Mouse (Mus musculus) embryonic facial prominence, embryonic 10.5 days (tissue): ENCODE data around the gene Smad1. TPM values are rescaled to one million over a fixed set of nuclear protein-coding genes. Genes with fewer than 3 reads are reported as not detected.
A peak's percentile ranks its signal among the peaks of the same experiment; 100 is the strongest.

ENCODE experiments used
- DNase-seq: peaks from one replicate; pipeline ENCODE4 v3.0.0-alpha.2; 2017; ENCODE audit warnings: low spot score
- H3K27ac ChIP-seq: fragments of 300-500 bp; sonication (generic); replicated peaks from 2 replicates; pipeline ENCODE4 v1.5.1; 2016; ENCODE audit warnings: mild to moderate bottlenecking
- H3K27me3 ChIP-seq: fragments of 300-500 bp; sonication (generic); replicated peaks from 2 replicates; pipeline ENCODE4 v1.6.1; 2016; ENCODE audit warnings: low read depth, mild to moderate bottlenecking; ENCODE audit not compliant: poor library complexity, severe bottlenecking
- H3K36me3 ChIP-seq: fragments of 300-500 bp; sonication (generic); replicated peaks from 2 replicates; pipeline ENCODE4 v1.6.1; 2016; ENCODE audit warnings: mild to moderate bottlenecking, moderate library complexity
- H3K4me1 ChIP-seq: fragments of 300-500 bp; sonication (generic); 2 replicates; pipeline ENCODE4 v1.6.1; 2016
- H3K4me3 ChIP-seq: fragments of 300-500 bp; sonication (generic); 2 replicates; pipeline ENCODE4 v1.5.1; 2016; ENCODE audit warnings: mild to moderate bottlenecking, moderate library complexity
- H3K9me3 ChIP-seq: fragments of 300-500 bp; sonication (generic); 2 replicates; pipeline ENCODE4 v1.6.1; 2016; ENCODE audit warnings: mild to moderate bottlenecking
- WGBS: fragments of 180-500 bp; shearing (Covaris S2); methylation state at CpG from one replicate; pipeline ENCODE4 v1.1.7; 2016; 5-methylcytosine and 5-hydroxymethylcytosine counted together
- polyA plus RNA-seq: library from polyadenylated mRNA; unstranded; fragments of >200 nt; fragmentation: Nextera tagmentation; extraction: Ambion mirVana; gene quantifications from 2 replicates; pipeline ENCODE4 v1.2.1, GENCODE M21; 2016

Smad1 gene
- polyA plus RNA-seq, 1 experiment from 2014 or later = 42.8 TPM

DNA sequence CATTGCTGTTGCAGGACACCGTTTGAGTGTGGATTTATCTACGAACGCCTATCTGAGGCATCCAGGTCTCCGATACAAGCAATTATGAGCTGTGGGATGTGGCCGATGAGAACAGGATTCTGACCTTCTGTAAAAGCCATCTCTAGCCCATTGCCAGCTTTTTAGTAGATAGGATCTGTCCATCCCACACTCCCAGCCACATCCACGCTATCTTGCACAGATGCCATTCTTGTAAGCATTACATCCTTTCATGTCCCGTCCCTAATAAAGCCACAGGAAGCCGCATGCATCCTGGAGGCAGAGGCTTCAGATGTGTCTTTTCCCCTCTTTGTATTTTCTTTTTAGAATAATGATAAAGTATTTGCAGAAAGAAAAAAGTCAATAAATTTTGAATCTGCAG is 58.1 kb downstream of the Smad1 start:
- H3K4me1 ChIP-seq = no peaks in the 10 kb centered on the region
- DNase-seq = no peak
- H3K4me3 ChIP-seq = no peak overlapping the region
- H3K9me3 ChIP-seq = no peaks in the 10 kb centered on the region
- H3K36me3 ChIP-seq = peaks cover 86% of the 10 kb centered on the region
- H3K27me3 ChIP-seq = no peaks in the 10 kb centered on the region
- WGBS = 93% methylated on average over 8 of the region's 8 CpGs
- H3K27ac ChIP-seq = no peak overlapping the region

DNA sequence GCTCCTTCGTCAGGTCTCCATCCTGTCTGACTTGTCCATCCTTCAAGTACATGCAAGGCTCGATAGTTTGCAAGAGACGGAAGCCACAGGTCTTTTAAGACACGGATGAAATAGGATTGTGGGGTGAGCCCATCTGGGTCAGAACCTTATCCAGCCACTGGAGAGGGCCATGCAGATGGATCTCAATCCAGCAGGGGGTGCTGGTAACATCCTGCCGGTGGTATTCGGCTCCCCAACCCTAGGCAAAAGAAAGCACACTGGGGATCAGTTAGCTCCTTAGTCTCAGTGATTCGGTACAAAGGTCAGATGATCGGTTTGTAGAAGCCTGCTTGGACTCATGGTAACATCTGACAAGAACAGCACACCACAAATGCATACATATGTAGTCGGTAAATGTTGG is 59.8 kb downstream of the Smad1 start:
- no peaks in the 10 kb centered on the region for H3K9me3 ChIP-seq
- no peak overlapping the region for H3K4me3 ChIP-seq
- H3K36me3 ChIP-seq = peaks cover 84% of the 10 kb centered on the region
- no peaks in the 10 kb centered on the region for H3K27me3 ChIP-seq
- no peaks in the 10 kb centered on the region for H3K4me1 ChIP-seq
- no peak overlapping the region for H3K27ac ChIP-seq
- no peak for DNase-seq
- 78% methylated on average over 9 of the region's 9 CpGs for WGBS

DNA sequence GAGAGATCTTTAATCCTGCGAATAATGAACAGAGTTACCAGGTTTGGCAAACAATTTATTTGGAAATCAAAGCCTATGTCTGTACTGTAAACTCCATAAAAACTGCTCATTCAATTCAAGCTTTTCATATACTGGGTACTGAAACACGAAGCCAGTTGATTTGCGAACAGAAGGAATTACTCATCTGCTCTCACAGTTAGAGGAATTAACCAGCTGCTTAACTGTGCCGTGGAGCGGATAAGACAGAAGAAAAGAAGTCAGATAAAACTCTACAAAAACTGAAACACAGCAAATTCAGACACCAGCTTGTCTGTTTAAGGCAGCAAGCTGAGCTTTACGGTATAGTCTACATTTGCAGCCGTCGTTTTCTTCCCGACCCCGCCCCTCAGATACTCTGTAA is 60.7 kb downstream of the Smad1 start:
- 94% methylated on average over 10 of the region's 10 CpGs for WGBS
- peaks cover 75% of the 10 kb centered on the region for H3K36me3 ChIP-seq

DNA sequence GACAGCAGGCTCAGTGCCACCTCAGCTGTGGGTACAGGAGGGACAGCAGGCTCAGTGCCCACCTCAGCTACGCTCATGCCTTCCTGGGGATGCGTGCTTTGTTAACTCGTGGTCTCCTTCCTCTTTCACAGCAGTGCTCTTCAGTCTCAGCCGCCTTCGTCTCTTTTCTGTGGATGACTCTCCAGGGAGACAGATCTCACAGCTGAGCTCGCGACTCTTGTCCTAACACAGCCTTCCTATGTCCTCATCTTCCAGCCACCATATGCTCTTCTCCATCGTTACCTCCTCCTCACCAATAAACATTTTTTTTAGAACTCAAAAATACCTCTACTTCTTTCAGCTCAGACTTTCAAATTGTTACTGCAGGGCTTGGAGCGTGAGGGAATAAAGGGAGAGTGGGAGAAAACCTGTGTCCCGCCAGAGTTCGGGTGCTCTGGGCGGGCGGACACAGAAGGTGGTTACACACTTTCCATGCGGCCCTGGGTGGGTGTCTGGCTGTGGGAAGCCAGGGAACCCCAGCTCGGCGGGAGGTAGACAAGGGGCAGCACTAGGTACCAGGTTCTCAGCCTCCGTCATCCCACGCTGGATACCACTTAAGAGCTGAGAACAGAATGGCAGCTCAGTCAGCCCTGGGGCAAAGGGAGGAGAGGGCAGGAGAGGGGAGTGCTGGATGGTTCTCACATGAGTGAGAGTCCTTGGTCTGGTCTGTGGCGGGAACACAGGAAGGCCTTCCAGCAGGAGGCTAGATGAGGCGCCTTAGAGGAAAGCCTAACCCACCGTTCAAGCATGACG is 67.0 kb downstream of the Smad1 start:
- 92% methylated on average over 22 of the region's 22 CpGs for WGBS
- H3K9me3 ChIP-seq = no peaks in the 10 kb centered on the region; the same call in 1 of the 2 replicates
- H3K4me3 ChIP-seq = no peak overlapping the region
- peaks cover 14% of the 10 kb centered on the region for H3K36me3 ChIP-seq
- H3K27ac ChIP-seq = no peak overlapping the region
- peak; percentile 5 for DNase-seq
- no peaks in the 10 kb centered on the region for H3K27me3 ChIP-seq
- peaks cover 5% of the 10 kb centered on the region; the same call in 1 of the 2 replicates for H3K4me1 ChIP-seq

More for the DNA sequence above, 60.7 kb downstream of the Smad1 start:
- H3K27ac ChIP-seq = no peak overlapping the region
- H3K27me3 ChIP-seq = no peaks in the 10 kb centered on the region
- DNase-seq = peak; percentile 2
- no peaks in the 10 kb centered on the region for H3K4me1 ChIP-seq
- H3K9me3 ChIP-seq = no peaks in the 10 kb centered on the region; the same call in 1 of the 2 replicates
- H3K4me3 ChIP-seq = no peak overlapping the region

DNA sequence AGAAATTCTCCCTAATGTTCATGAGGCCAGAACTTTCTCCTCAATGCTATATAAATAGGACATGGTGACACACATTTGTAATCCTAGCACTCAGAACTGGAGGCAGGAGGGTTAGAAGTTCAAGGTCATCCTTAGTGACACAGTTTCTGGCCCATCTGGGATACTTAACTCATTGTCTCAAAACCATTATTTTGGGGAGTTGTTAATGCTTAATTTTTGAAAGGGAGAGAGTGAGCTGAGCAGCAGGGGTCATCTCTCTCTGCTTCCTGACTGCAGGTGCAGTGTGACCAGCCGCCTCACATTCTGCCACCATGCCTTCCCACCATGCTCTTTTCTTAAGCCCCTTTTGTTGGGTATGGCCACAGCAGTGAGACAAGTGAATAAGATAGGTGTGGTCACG is 67.7 kb downstream of the Smad1 start:
- peaks cover 8% of the 10 kb centered on the region; the same call in 1 of the 2 replicates for H3K4me1 ChIP-seq
- H3K27me3 ChIP-seq = no peaks in the 10 kb centered on the region
- peaks cover 6% of the 10 kb centered on the region for H3K36me3 ChIP-seq
- H3K4me3 ChIP-seq = no peak overlapping the region
- WGBS = 80% methylated on average over 2 of the region's 2 CpGs
- no peak overlapping the region for H3K27ac ChIP-seq
- H3K9me3 ChIP-seq = no peaks in the 10 kb centered on the region; the same call in 1 of the 2 replicates
- peak; percentile 4 for DNase-seq

DNA sequence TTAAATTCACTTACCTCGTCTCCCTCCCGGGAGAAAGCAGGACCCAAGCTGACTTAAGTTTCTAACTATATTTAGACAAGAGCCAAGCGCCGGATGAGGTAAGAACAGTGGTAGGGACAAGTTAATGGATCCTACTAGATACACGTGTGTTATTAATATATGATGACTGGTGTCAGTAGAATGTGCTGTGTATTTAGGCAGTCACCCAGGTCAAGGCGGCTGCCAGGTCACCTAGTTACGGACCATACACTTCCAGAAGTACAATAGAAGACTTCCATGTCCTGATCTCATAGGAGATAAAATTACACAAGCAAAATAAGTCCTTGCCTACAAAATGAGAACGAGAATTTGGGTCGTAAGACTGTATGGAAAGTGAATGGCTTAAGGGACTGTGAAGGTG is 68.3 kb downstream of the Smad1 start:
- Histone ChIP-seq H3K4me1 (peaks cover 8% of the 10 kb centered on the region; the same call in 1 of the 2 replicates), H3K9me3 (no peaks in the 10 kb centered on the region; the same call in 1 of the 2 replicates), H3K27ac (no peak overlapping the region), H3K36me3 (peaks cover 6% of the 10 kb centered on the region), H3K4me3 (no peak overlapping the region), H3K27me3 (no peaks in the 10 kb centered on the region)
- DNase-seq = peak; percentile 2
- 83% methylated on average over 9 of the region's 9 CpGs for WGBS

DNA sequence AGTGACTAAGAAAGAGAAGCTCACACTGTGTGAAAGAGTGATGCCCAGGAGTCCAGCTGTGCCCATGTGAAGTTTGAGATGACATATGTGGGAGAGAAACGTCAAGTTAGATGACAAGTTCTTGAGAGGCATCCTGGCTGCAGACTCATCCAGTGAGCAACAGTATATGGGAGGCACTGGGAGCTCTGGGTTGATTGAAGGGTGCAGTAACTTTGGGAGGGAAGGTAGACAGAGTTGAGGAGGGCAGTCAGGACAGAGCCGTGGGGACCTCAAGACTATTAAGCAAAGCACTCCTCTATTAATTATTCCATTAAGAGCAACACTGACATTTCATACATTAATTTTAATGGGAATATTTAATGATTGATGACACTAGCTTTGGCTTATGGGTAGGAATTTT is 69.6 kb downstream of the Smad1 start:
- H3K36me3 ChIP-seq = no peaks in the 10 kb centered on the region; the same call in 1 of the 2 replicates
- WGBS = 84% methylated on average over 2 of the region's 2 CpGs

DNA sequence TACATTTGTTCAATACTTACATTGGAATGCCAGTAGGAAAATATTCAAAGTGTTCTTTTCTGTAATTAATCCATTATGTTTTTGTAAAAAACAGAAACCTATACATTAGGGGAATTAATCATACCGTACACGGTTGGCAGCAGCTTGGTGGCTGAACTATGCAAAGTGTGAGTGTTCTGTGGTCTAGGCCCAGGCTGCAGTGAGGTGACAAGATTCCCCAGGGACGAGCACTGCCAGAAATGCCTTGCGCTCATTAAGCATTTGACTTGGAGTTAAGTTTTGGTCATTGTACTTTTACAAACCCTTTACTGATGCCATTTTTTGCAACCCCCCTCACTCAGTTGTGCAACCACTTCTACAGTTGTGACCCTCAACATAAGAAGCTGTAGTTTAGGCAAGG is 70.1 kb downstream of the Smad1 start:
- no peak for DNase-seq
- 90% methylated on average over 4 of the region's 4 CpGs for WGBS
- no peak overlapping the region for H3K4me3 ChIP-seq

More for the DNA sequence above, 69.6 kb downstream of the Smad1 start:
- Histone ChIP-seq H3K4me3 (no peak overlapping the region), H3K27ac (no peak overlapping the region), H3K4me1 (peaks cover 11% of the 10 kb centered on the region), H3K9me3 (no peaks in the 10 kb centered on the region; the same call in 1 of the 2 replicates), H3K27me3 (no peaks in the 10 kb centered on the region)
- peak; percentile 3 for DNase-seq

DNA sequence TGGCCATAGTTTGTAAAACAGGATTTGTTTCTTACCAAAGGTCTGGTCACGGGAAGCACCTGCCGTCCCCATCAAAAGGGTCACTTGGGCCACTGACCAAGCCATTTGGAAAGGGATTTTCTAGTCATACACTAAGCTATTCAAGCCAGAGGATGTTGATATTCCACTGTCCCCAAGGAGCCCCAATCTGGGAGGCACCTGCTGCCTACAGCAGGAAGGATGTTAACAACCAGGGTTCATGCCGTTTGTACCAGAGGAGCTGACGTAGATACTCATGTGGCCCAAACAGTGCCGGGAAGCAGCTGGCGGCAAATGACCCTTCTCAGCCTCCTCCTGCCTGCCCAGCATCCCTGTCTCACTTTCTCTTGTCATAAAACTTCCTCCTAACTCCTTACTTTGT is 73.8 kb downstream of the Smad1 start:
- no peaks in the 10 kb centered on the region for H3K36me3 ChIP-seq
- DNase-seq = peak; percentile 7
- H3K4me1 ChIP-seq = peaks cover 26% of the 10 kb centered on the region
- no peaks in the 10 kb centered on the region for H3K9me3 ChIP-seq
- 81% methylated on average over 6 of the region's 6 CpGs for WGBS
- no peaks in the 10 kb centered on the region for H3K27me3 ChIP-seq
- H3K4me3 ChIP-seq = no peak overlapping the region
- H3K27ac ChIP-seq = no peak overlapping the region

More for the DNA sequence above, 70.1 kb downstream of the Smad1 start:
- Histone ChIP-seq H3K27me3 (no peaks in the 10 kb centered on the region), H3K27ac (no peak overlapping the region), H3K4me1 (peaks cover 13% of the 10 kb centered on the region), H3K9me3 (no peaks in the 10 kb centered on the region; the same call in 1 of the 2 replicates), H3K36me3 (no peaks in the 10 kb centered on the region; the same call in 1 of the 2 replicates)

DNA sequence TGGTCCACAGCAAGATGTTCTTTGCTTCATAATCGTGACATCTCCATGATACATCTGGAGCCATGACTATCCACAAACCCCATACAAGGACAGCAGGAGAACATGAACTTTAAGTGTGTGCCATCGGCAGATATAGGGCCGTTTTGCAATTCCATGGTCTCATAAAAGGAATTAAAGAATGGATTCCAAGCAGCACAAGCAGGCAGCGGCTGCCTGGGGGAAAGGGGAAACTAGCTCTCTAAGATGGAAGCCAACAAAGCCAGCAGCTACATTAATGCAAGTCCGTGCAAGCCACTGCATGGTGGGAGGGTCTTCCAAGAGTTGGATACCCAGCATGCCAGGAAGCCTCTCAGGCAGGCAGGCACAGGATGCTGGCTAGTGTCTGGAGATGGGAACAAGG is 74.4 kb downstream of the Smad1 start:
- WGBS = 83% methylated on average over 5 of the region's 5 CpGs
- H3K27ac ChIP-seq = no peak overlapping the region

DNA sequence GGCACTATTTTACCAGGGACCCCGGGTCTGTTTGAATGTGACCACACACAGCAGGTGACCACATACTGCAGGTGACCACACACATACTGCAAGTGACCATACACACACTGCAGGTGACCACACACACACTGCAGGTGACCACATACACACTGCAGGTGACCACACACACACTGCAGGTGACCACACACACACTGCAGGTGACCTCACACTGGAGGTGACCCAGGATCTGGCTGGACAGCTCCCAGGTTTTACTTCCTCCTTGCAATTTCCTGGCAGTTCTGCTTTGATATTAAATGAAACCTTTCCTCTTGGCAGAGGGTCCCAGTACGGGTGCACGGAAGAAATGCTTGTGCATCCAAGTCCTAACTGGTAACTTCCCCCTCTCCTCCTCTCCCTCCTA is 75.3 kb downstream of the Smad1 start:
- peak; percentile 5 for DNase-seq
- Histone ChIP-seq H3K4me1 (peaks cover 26% of the 10 kb centered on the region), H3K4me3 (no peak overlapping the region), H3K27ac (no peak overlapping the region), H3K9me3 (no peaks in the 10 kb centered on the region), H3K27me3 (no peaks in the 10 kb centered on the region), H3K36me3 (no peaks in the 10 kb centered on the region)
- WGBS = 58% methylated on average over 3 of the region's 3 CpGs

More for the DNA sequence above, 74.4 kb downstream of the Smad1 start:
- Histone ChIP-seq H3K9me3 (no peaks in the 10 kb centered on the region), H3K4me3 (no peak overlapping the region), H3K27me3 (no peaks in the 10 kb centered on the region), H3K4me1 (peaks cover 26% of the 10 kb centered on the region), H3K36me3 (no peaks in the 10 kb centered on the region)
- peak; percentile 9 for DNase-seq

DNA sequence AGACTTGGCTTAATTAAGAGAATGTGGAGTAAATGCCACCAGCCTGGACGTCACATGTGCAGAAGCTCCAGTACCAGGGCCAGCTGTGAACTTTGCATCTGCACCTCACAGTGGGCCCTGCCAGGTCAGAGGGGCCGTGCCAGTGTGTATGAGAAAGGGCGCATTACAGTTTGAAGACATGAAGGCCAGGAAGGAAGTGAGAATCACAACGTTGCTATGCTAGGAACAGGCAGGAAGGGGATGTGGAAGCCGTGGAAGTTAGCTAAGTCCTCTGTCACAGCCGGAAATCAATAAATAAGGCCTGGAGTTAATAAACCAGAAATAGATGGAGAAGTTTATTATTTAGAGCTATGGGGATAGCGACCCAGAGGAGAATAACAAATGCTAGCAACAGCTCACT is 76.2 kb downstream of the Smad1 start:
- H3K9me3 ChIP-seq = no peaks in the 10 kb centered on the region
- H3K36me3 ChIP-seq = no peaks in the 10 kb centered on the region
- H3K4me1 ChIP-seq = peaks cover 26% of the 10 kb centered on the region
- H3K27ac ChIP-seq = no peak overlapping the region
- H3K4me3 ChIP-seq = no peak overlapping the region
- H3K27me3 ChIP-seq = no peaks in the 10 kb centered on the region
- DNase-seq = peak; percentile 8
- 69% methylated on average over 7 of the region's 7 CpGs for WGBS

DNA sequence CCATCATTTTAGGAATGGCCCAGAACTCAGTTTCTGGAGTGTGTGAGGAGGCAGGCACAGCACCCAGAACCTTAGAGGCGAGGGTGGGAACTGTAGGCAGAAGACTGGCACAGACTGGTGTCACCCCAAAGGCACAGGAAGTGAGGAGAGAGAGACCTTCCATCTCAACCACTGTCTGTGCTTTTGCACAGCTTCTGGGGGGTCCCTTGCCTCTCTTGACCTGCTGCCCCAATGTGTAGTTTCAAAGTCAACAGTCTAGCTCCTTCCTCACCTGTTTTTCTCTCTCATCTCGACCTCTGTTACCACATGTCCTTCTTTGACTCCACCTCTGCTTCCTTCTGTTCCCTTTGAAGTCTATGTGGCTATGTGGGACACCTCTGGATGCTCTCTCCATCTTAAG is 88.5 kb downstream of the Smad1 start:
- Histone ChIP-seq H3K36me3 (no peaks in the 10 kb centered on the region), H3K9me3 (no peaks in the 10 kb centered on the region), H3K27ac (no peak overlapping the region), H3K4me1 (no peaks in the 10 kb centered on the region), H3K27me3 (no peaks in the 10 kb centered on the region), H3K4me3 (no peak overlapping the region)
- 72% methylated on average over 2 of the region's 2 CpGs for WGBS
- no peak for DNase-seq
